12 mouse cellular contexts compared by ENCODE assay signal in genomic region chr6:37211545-37212247, GRCm38 (mm10).
A peak's percentile ranks its signal among the peaks of the same experiment; 100 is the strongest.
DNase-seq lines count a peak whose midpoint lies in the region; ATAC-seq and TF ChIP-seq lines count a peak whose summit lies in the region.
"Had no signal": no experiment of that assay in that cellular context is flagged by ENCODE, and none has a peak within 500 bp of the region (broad histone marks: within the 10 kb centered on the region; RNA-seq: fewer than 3 reads in every experiment).

No protein-coding gene starts in this region.

- no peaks in the 10 kb centered on the region for H3K9me3 ChIP-seq in midbrain, embryonic 10.5 days (replicated peaks)
- no peaks in the 10 kb centered on the region for H3K9me3 ChIP-seq in midbrain, postnatal 0 days (ENCODE audit: low read length)
- no peaks in the 10 kb centered on the region for H3K9me3 ChIP-seq in limb, embryonic 15.5 days
- H3K9me3 ChIP-seq: lung, embryonic 15.5 days had no signal

- TF ChIP-seq CTCF in midbrain, postnatal 0 days (IDR thresholded peaks at IDR 0.05) = no peak

- no peaks in the 10 kb centered on the region for H3K36me3 ChIP-seq in midbrain, embryonic 10.5 days
- no peaks in the 10 kb centered on the region for H3K36me3 ChIP-seq in midbrain, postnatal 0 days (ENCODE audit: insufficient read depth, low read length)
- no peaks in the 10 kb centered on the region for H3K36me3 ChIP-seq in limb, embryonic 15.5 days
- H3K36me3 ChIP-seq: lung, embryonic 15.5 days had no signal

- DNase-seq in embryo, embryonic 11 days = peak; percentile 31
- DNase-seq in embryo, embryonic 9.5 days (ENCODE audit: extremely low spot score) = no peak
- no peak for DNase-seq in midbrain, embryonic 10.5 days (ENCODE audit: low spot score)
- no peak for DNase-seq in midbrain, postnatal 0 days (ENCODE audit: low spot score)
- no peak for DNase-seq in frontal cortex, postnatal 25 days (ENCODE audit: low spot score in 2 of 2)
- no peak for DNase-seq in thymus, postnatal 4 days
- no peak for DNase-seq in ovary, adult 18-20 months (ENCODE audit: low spot score)
- DNase-seq: adrenal gland, postnatal 25 days; gastrocnemius, postnatal 10 days had no signal

- WGBS in midbrain, embryonic 10.5 days = 40% methylated on average over 9 of the region's 9 CpGs
- WGBS in midbrain, postnatal 0 days = 23% methylated on average over 9 of the region's 9 CpGs
- WGBS in limb, embryonic 15.5 days = 41% methylated on average over 9 of the region's 9 CpGs

- H3K4me1 ChIP-seq in midbrain, embryonic 10.5 days = peaks cover 42% of the 10 kb centered on the region
- H3K4me1 ChIP-seq in midbrain, postnatal 0 days (ENCODE audit: insufficient read depth, low read length) = peaks cover 27% of the 10 kb centered on the region
- peaks cover 45% of the 10 kb centered on the region for H3K4me1 ChIP-seq in limb, embryonic 15.5 days

- H3K4me3 ChIP-seq in midbrain, embryonic 10.5 days = no peak overlapping the region
- H3K4me3 ChIP-seq in midbrain, postnatal 0 days (ENCODE audit: low read depth, low read length) = no peak overlapping the region
- H3K4me3 ChIP-seq in limb, embryonic 15.5 days = no peak overlapping the region
- H3K4me3 ChIP-seq: lung, embryonic 15.5 days had no signal

- H3K27me3 ChIP-seq in midbrain, embryonic 10.5 days (ENCODE audit: low read depth, poor library complexity, severe bottlenecking) = no peaks in the 10 kb centered on the region
- no peaks in the 10 kb centered on the region for H3K27me3 ChIP-seq in midbrain, postnatal 0 days (ENCODE audit: insufficient read depth, low read length)
- no peaks in the 10 kb centered on the region for H3K27me3 ChIP-seq in limb, embryonic 15.5 days
- H3K27me3 ChIP-seq: lung, embryonic 15.5 days; Patski had no signal

- no peak for ATAC-seq in midbrain, postnatal 0 days (ENCODE audit: low FRiP score)
- ATAC-seq in limb, embryonic 15.5 days (ENCODE audit: insufficient number of reproducible peaks, low FRiP score, low TSS enrichment, low read depth) = no peak
- ATAC-seq: Patski had no signal

- no peak overlapping the region for H3K9ac ChIP-seq in midbrain, postnatal 0 days (replicated peaks; ENCODE audit: low read length, poor library complexity, severe bottlenecking)
- H3K9ac ChIP-seq in limb, embryonic 15.5 days = no peak overlapping the region
- H3K9ac ChIP-seq: lung, embryonic 15.5 days had no signal

- H3K27ac ChIP-seq in midbrain, embryonic 10.5 days (replicated peaks) = peak overlapping the region; percentile 39; the same call in 1 of the 2 replicates
- no peak overlapping the region for H3K27ac ChIP-seq in midbrain, postnatal 0 days (ENCODE audit: low read depth, low read length)
- H3K27ac ChIP-seq in limb, embryonic 15.5 days = peak overlapping the region; percentile 57; the same call in 1 of the 2 replicates
- H3K27ac ChIP-seq: lung, embryonic 15.5 days had no signal

- H3K4me2 ChIP-seq in midbrain, postnatal 0 days (ENCODE audit: low read depth, low read length, poor library complexity, severe bottlenecking) = no peak overlapping the region
- no peak overlapping the region for H3K4me2 ChIP-seq in limb, embryonic 15.5 days
- H3K4me2 ChIP-seq: lung, embryonic 15.5 days had no signal
